Mouse (Mus musculus): ENCODE data around the gene Trpv6.

- TF ChIP-seq CEBPB (IDR thresholded peaks at IDR 0.05; ENCODE audit: low read depth) (no peak), CTCF (IDR thresholded peaks at IDR 0.05; ENCODE audit: control insufficient read depth, insufficient read depth, insufficient read length) (no peak), USF1 (IDR thresholded peaks at IDR 0.05; ENCODE audit: low read depth) (no peak), MYOD1 (IDR thresholded peaks at IDR 0.05; ENCODE audit: control insufficient read depth, insufficient read length, low read depth) (no peak), MYOG (IDR thresholded peaks at IDR 0.05; ENCODE audit: control insufficient read depth, extremely low read depth, insufficient read length) (no peak), MAX (IDR thresholded peaks at IDR 0.05) (no peak)
These were observed 1.2 kb upstream of the Trpv6 start for GRCm38 (mm10) chr6:41637393-41637792.
